Mouse (Mus musculus) lung, postnatal 25 days (tissue): ENCODE data around the gene Usp54.

Experiments
- DNase-seq: peaks from one replicate; pipeline ENCODE4 v3.0.0; 2022; ENCODE audit warnings: low spot score

Gene Usp54

GRCm38 (mm10) chr14:20502966-20503365 is 137.9 kb downstream of the Usp54 start:
- peak; percentile 7 for DNase-seq

- no peak for DNase-seq
Observed at GRCm38 (mm10) chr14:20499982-20500381, 140.9 kb downstream of the Usp54 start.
